Mouse (Mus musculus) NIH3T3 (cell line): ENCODE results near the gene B3gnt9.
"Not testable (repeated sequence)": the region's sequence is repeated elsewhere in the genome, so short reads cannot be mapped to it uniquely, and the experiment has no call there.

Experiments used
- DNase-seq: peaks from one replicate; pipeline ENCODE4 v3.0.0-alpha.2; 2012; ENCODE audit warnings: low read depth

Gene B3gnt9

GRCm38 (mm10) chr8:105258911-105259720 is 4.2 kb upstream of the B3gnt9 start:
- no peak for DNase-seq

GRCm38 (mm10) chr8:105257318-105258114 is 2.6 kb upstream of the B3gnt9 start:
- no peak for DNase-seq

GRCm38 (mm10) chr8:105254152-105254965 is 594 bp downstream of the B3gnt9 start:
- DNase-seq, result peak; percentile 96

- no peak for DNase-seq
Measured at GRCm38 (mm10) chr8:105253766-105254151, 1.2 kb downstream of the B3gnt9 start.

- DNase-seq, result no peak
Measured at GRCm38 (mm10) chr8:105252680-105253537, 2.0 kb downstream of the B3gnt9 start.

GRCm38 (mm10) chr8:105251954-105252353 is 3.0 kb downstream of the B3gnt9 start:
- no peak for DNase-seq

GRCm38 (mm10) chr8:105241016-105241415 is 13.9 kb downstream of the B3gnt9 start:
- no peak for DNase-seq

GRCm38 (mm10) chr8:105237442-105238142 is 17.4 kb downstream of the B3gnt9 start:
- no peak for DNase-seq

- no peak for DNase-seq
Measured at GRCm38 (mm10) chr8:105235206-105235605, 19.7 kb downstream of the B3gnt9 start.

- no peak for DNase-seq
Measured at GRCm38 (mm10) chr8:105233126-105233935, 21.6 kb downstream of the B3gnt9 start.

GRCm38 (mm10) chr8:105232321-105232693 is 22.6 kb downstream of the B3gnt9 start:
- DNase-seq, result not testable (repeated sequence)

- DNase-seq, result no peak
Measured at GRCm38 (mm10) chr8:105231503-105232320, 23.2 kb downstream of the B3gnt9 start.

- DNase-seq, result peak; percentile 57
Measured at GRCm38 (mm10) chr8:105225917-105226316, 29.0 kb downstream of the B3gnt9 start.

- no peak for DNase-seq
Measured at GRCm38 (mm10) chr8:105225272-105225593, 29.7 kb downstream of the B3gnt9 start.

GRCm38 (mm10) chr8:105224413-105225271 is 30.3 kb downstream of the B3gnt9 start, which contains the start of gene D230025D16Rik:
Gene D230025D16Rik, plus strand, starts transcription at chr8:105225145.
- peak; percentile 98 for DNase-seq

GRCm38 (mm10) chr8:105223850-105224249 is 31.1 kb downstream of the B3gnt9 start:
- DNase-seq, result no peak

- DNase-seq, result peak; percentile 84
Measured at GRCm38 (mm10) chr8:105217926-105218522, 36.9 kb downstream of the B3gnt9 start.

GRCm38 (mm10) chr8:105214104-105214503 is 40.8 kb downstream of the B3gnt9 start:
- DNase-seq, result peak; percentile 16
